Mouse (Mus musculus): ENCODE measurements around the gene Atxn7l3. TPM values are rescaled to one million over a fixed set of nuclear protein-coding genes. Genes with fewer than 3 reads are reported as not detected.
"Not testable (repeated sequence)": the region's sequence is repeated elsewhere in the genome, so short reads cannot be mapped to it uniquely, and the experiment has no call there.

The Atxn7l3 gene
- polyA plus RNA-seq, 1 experiment from 2014 or later, result 24.7 TPM

- 61% methylated on average over 6 of the region's 6 CpGs for WGBS
- Histone ChIP-seq H3K4me3 (no peak overlapping the region), H3K27me3 (no peaks in the 10 kb centered on the region), H3K9ac (replicated peaks) (no peak overlapping the region), H3K27ac (replicated peaks) (0 out of 2 replicates have a peak overlapping the region, but pooled peaks have one; percentile 20), H3K4me1 (peaks cover 23% of the 10 kb centered on the region), H3K9me3 (no peaks in the 10 kb centered on the region), H3K36me3 (peaks cover 74% of the 10 kb centered on the region), H3K4me2 (replicated peaks) (no peak overlapping the region)
- ATAC-seq (ENCODE audit: low FRiP score, low read depth), result no peak
These were observed 6.8 kb downstream of the Atxn7l3 start for GRCm38 (mm10) chr11:102289511-102290100.

DNA sequence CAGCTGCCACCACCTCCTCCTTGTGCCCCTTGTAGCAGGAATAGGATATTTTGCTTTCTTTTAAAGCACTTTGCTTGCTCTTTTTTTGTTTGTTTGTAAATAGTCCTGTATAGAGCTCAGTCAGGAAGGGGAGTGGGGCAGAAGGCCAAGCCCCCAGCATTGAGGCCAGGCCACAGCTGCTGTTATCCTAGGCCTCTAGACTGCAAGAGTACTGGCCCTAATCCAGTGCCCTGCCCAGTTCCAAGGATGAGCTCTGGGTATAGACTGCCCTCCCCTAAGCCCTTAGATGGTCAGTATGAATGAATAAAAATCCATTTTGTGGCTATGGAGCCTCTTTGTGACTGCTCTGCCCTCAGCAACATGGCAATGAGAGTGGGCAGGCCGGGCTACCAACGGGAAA, 7.5 kb downstream of the Atxn7l3 start:
- Histone ChIP-seq H3K36me3 (peaks cover 68% of the 10 kb centered on the region), H3K27me3 (no peaks in the 10 kb centered on the region), H3K4me1 (peaks cover 16% of the 10 kb centered on the region), H3K4me2 (replicated peaks) (no peak overlapping the region), H3K4me3 (no peak overlapping the region), H3K9ac (replicated peaks) (no peak overlapping the region), H3K9me3 (no peaks in the 10 kb centered on the region), H3K27ac (replicated peaks) (no peak overlapping the region)
- WGBS, result 91% methylated on average over 2 of the region's 2 CpGs
- no peak for ATAC-seq (ENCODE audit: low FRiP score, low read depth)

- WGBS, result 86% methylated on average over 8 of the region's 8 CpGs
- Histone ChIP-seq H3K27me3 (no peaks in the 10 kb centered on the region), H3K36me3 (peaks cover 61% of the 10 kb centered on the region), H3K27ac (replicated peaks) (no peak overlapping the region), H3K9me3 (no peaks in the 10 kb centered on the region), H3K9ac (replicated peaks) (no peak overlapping the region), H3K4me2 (replicated peaks) (no peak overlapping the region), H3K4me1 (peaks cover 15% of the 10 kb centered on the region), H3K4me3 (no peak overlapping the region)
- no peak for ATAC-seq (ENCODE audit: low FRiP score, low read depth)
These were observed 8.2 kb downstream of the Atxn7l3 start for GRCm38 (mm10) chr11:102288027-102288804.

GRCm38 (mm10) chr11:102287485-102287884, 8.9 kb downstream of the Atxn7l3 start:
- Histone ChIP-seq H3K4me2 (replicated peaks) (no peak overlapping the region), H3K27ac (replicated peaks) (no peak overlapping the region), H3K27me3 (no peaks in the 10 kb centered on the region), H3K9ac (replicated peaks) (no peak overlapping the region), H3K4me3 (no peak overlapping the region), H3K36me3 (peaks cover 53% of the 10 kb centered on the region), H3K4me1 (peaks cover 15% of the 10 kb centered on the region), H3K9me3 (no peaks in the 10 kb centered on the region)
- no peak for ATAC-seq (ENCODE audit: low FRiP score, low read depth)
- whole genome bisulfite sequencing, result 86% methylated on average over 8 of the region's 8 CpGs

DNA sequence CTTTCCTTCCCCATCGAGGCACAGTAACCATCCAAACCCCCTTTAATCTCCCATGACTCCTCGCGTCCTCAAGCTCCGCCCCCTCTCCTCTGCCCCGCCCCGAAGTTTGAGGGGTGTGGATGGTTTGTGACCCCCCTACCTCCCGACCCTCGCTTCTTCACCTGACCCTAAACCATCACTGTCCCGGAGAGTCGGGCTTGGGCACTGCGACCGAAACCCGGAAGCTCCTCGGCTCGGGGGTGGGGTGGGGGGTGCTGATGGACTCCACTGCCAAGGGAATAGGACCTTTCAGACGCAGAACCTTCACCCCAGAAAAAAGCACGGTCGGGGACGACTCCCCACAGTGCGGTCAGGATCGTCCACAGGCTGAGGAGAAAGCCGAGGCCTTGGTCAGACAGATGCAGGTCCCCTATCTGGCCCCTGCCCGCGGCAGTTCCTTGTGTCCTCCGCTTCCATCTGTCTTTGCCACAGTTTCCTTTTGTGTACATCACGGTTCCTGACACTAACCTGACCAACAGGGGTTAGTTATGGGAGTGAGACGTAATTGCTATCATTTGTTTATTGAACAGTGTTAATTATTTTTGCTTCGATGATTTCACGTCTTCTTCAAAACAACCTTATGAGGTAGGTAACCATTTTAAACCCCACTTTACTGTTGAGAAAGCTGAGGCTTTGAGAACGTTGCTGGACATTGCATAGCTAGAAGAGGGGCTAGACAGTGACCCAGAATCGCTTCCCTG, 11.2 kb downstream of the Atxn7l3 start:
- Histone ChIP-seq H3K27me3 (no peaks in the 10 kb centered on the region), H3K9me3 (no peaks in the 10 kb centered on the region), H3K4me3 (peak overlapping the region; percentile 71), H3K36me3 (peaks cover 31% of the 10 kb centered on the region), H3K4me1 (peaks cover 15% of the 10 kb centered on the region), H3K9ac (replicated peaks) (peak overlapping the region; percentile 68), H3K4me2 (replicated peaks) (peak overlapping the region; percentile 60), H3K27ac (replicated peaks) (peak overlapping the region; percentile 69)
- WGBS, result 6% methylated on average over 31 of the region's 31 CpGs
- ATAC-seq (ENCODE audit: low FRiP score, low read depth), result peak; percentile 71

GRCm38 (mm10) chr11:102284501-102285094, 11.8 kb downstream of the Atxn7l3 start, which contains the start of gene Tmub2:
Tmub2 (plus strand) TSS chr11:102284931.
- ATAC-seq (ENCODE audit: low FRiP score, low read depth), result peak; percentile 86

DNA sequence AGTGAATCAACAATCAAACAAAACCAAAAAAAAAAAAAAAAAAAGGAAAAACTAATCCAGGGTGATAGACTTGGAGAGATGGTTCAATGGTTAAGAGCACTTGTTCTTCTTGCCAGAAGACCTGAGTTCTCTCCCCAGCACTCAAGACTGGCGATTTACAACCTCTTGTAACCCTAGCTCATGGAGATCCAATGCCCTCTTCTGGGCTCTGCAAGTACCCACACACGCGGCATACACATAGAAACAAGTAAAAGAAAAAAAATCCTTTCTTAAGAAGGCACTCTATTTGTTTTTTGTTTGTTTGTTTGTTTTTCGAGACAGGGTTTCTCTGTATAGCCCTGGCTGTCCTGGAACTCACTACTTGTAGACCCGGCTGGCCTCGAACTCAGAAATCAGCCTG, 12.5 kb downstream of the Atxn7l3 start:
- ATAC-seq (ENCODE audit: low FRiP score, low read depth), result no peak
- no peak overlapping the region for H3K9ac ChIP-seq (replicated peaks)
- WGBS, result 92% methylated on average over 6 of the region's 6 CpGs
- peak overlapping the region; percentile 71; the same call in 1 of the 2 replicates for H3K4me3 ChIP-seq
- peaks cover 18% of the 10 kb centered on the region for H3K36me3 ChIP-seq
- peak overlapping the region; percentile 60; the same call in 1 of the 2 replicates for H3K4me2 ChIP-seq (replicated peaks)
- no peaks in the 10 kb centered on the region for H3K27me3 ChIP-seq
- H3K9me3 ChIP-seq, result no peaks in the 10 kb centered on the region
- H3K27ac ChIP-seq (replicated peaks), result peak overlapping the region; percentile 69; the same call in 1 of the 2 replicates
- H3K4me1 ChIP-seq, result peaks cover 15% of the 10 kb centered on the region

More at GRCm38 (mm10) chr11:102284501-102285094, 11.8 kb downstream of the Atxn7l3 start, which contains the start of gene Tmub2:
- H3K9ac ChIP-seq (replicated peaks), result peak within 1 kb of the TSS; percentile 68
- H3K4me2 ChIP-seq (replicated peaks), result peak within 1 kb of the TSS; percentile 60
- H3K27me3 ChIP-seq, result no peaks in the 10 kb centered on the region
- H3K9me3 ChIP-seq, result no peaks in the 10 kb centered on the region
- under 1% methylated on average over 32 of the region's 32 CpGs for WGBS
- peaks cover 24% of the 10 kb centered on the region for H3K36me3 ChIP-seq
- peak within 1 kb of the TSS; percentile 71 for H3K4me3 ChIP-seq
- peaks cover 15% of the 10 kb centered on the region for H3K4me1 ChIP-seq
- peak within 1 kb of the TSS; percentile 69 for H3K27ac ChIP-seq (replicated peaks)

GRCm38 (mm10) chr11:102280267-102280666, 16.2 kb downstream of the Atxn7l3 start:
- ATAC-seq (ENCODE audit: low FRiP score, low read depth); H3K27ac ChIP-seq (replicated peaks); H3K4me1 ChIP-seq; H3K36me3 ChIP-seq; H3K4me3 ChIP-seq; H3K4me2 ChIP-seq (replicated peaks); H3K9me3 ChIP-seq; H3K9ac ChIP-seq (replicated peaks): not testable (repeated sequence)
- H3K27me3 ChIP-seq, result peaks cover 21% of the 10 kb centered on the region
- 77% methylated on average over 6 of the region's 6 CpGs for WGBS

DNA sequence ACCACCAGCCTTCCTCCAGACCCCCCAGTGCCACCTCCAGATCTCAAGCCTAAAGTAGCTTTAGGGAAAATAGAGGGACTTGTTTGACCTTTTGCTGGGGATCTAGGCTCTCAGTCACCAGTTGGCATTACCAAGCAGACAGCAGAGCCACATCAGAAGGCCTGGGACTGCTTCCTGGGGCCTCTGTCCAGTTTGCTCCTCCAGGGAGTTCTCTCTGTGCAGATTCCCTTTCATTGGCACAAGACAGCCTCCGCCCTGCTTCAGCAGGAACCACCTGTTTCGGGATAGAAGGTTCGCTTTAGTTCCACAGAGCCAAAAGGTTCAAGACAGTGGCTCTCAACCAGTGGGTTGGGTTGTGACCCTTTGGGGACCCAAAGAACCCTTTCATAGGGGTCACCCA, 16.8 kb downstream of the Atxn7l3 start:
- H3K4me3 ChIP-seq, result no peak overlapping the region
- no peak overlapping the region for H3K4me2 ChIP-seq (replicated peaks)
- no peaks in the 10 kb centered on the region for H3K9me3 ChIP-seq
- H3K36me3 ChIP-seq, result no peaks in the 10 kb centered on the region
- no peak overlapping the region for H3K27ac ChIP-seq (replicated peaks)
- H3K4me1 ChIP-seq, result peaks cover 8% of the 10 kb centered on the region
- no peak for ATAC-seq (ENCODE audit: low FRiP score, low read depth)
- 94% methylated on average over 3 of the region's 3 CpGs for WGBS
- peaks cover 24% of the 10 kb centered on the region for H3K27me3 ChIP-seq
- H3K9ac ChIP-seq (replicated peaks), result no peak overlapping the region

DNA sequence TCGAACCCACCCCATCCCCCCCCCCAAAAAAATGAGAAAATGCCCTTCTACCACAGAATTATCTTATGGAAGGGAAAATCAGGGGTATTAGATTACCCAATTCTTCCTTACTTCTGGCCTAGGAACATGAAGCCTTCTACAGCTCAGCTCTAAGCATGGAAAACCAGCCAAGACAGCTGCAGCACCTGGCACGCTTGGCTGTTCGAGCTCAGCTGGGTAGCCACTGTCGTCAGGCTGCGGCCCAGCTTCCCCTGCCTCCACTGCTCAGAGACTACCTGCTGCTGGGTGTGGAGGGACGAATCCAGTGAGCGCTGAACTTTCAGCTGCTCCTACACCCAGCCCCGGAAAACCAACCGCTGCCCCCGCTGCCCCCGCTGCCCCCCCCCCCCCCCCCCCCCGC, 18.7 kb downstream of the Atxn7l3 start:
- no peak overlapping the region for H3K27ac ChIP-seq (replicated peaks)
- H3K36me3 ChIP-seq, result no peaks in the 10 kb centered on the region
- WGBS, result 50% methylated on average over 8 of the region's 12 CpGs
- no peak for ATAC-seq (ENCODE audit: low FRiP score, low read depth)
- H3K4me2 ChIP-seq (replicated peaks), result no peak overlapping the region
- H3K9me3 ChIP-seq, result no peaks in the 10 kb centered on the region
- no peak overlapping the region for H3K9ac ChIP-seq (replicated peaks)
- H3K27me3 ChIP-seq, result peaks cover 24% of the 10 kb centered on the region
- H3K4me3 ChIP-seq, result no peak overlapping the region
- H3K4me1 ChIP-seq, result peaks cover 8% of the 10 kb centered on the region

DNA sequence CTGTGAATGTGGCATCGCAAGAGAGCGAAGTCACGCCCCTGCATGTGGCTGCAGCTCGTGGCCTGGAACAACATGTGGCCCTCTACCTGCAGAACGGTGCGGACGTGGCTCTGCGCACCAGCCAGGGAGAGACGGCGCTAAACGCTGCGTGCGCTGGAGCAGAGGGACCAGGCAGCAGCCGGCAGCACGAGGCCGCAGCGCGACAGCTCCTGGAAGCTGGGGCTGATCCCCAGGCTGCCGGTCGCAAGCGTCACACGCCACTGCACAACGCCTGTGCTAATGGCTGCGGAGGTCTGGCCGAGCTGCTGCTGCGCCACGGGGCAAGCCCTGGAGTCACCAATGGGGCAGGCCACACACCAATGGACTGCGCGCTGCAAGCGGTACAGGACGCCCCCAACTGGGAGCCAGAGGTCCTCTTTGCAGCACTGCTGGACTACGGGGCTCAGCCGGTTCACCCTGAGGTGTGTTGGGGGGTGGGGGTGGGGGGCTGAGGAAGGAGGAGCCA, 20.0 kb downstream of the Atxn7l3 start:
- Histone ChIP-seq H3K27me3 (peaks cover 24% of the 10 kb centered on the region), H3K4me1 (peaks cover 8% of the 10 kb centered on the region), H3K27ac (replicated peaks) (0 out of 2 replicates have a peak overlapping the region, but pooled peaks have one; percentile 25), H3K9ac (replicated peaks) (peak overlapping the region; percentile 59), H3K36me3 (no peaks in the 10 kb centered on the region), H3K9me3 (no peaks in the 10 kb centered on the region), H3K4me3 (peak overlapping the region; percentile 40), H3K4me2 (replicated peaks) (peak overlapping the region; percentile 70)
- 2% methylated on average over 33 of the region's 33 CpGs for WGBS
- ATAC-seq (ENCODE audit: low FRiP score, low read depth), result peak; percentile 75

All from midbrain, embryonic 12.5 days (tissue).